Mouse (Mus musculus) spleen, adult 2 months (tissue): ENCODE measurements around the gene Lhfp.

ENCODE experiments used
- CTCF ChIP-seq: fragments of 200-500 bp; IDR thresholded peaks from 2 replicates; pipeline ENCODE4 v1.5.1; 2011; ENCODE audit warnings: mild to moderate bottlenecking, inconsistent platforms; ENCODE audit not compliant: insufficient read depth, insufficient read length, insufficient replicate concordance; ENCODE audit errors: extremely low read depth
- POLR2A ChIP-seq: fragments of 200-500 bp; IDR thresholded peaks from 2 replicates; pipeline ENCODE4 v1.6.1; 2011; ENCODE audit warnings: low read depth, low read length, inconsistent platforms

GRCm38 (mm10) chr3:53203656-53204055, 162.3 kb downstream of the Lhfp start:
- TF ChIP-seq CTCF (no peak), POLR2A (no peak)
